Mouse (Mus musculus) liver, embryonic 18 days (tissue): ENCODE measurements around the gene Slc1a1. TPM values are rescaled to one million over a fixed set of nuclear protein-coding genes. Genes with fewer than 3 reads are reported as not detected.

ENCODE experiments used
- polyA plus RNA-seq: library from polyadenylated mRNA; depleted of rRNA; stranded (reverse); fragments of >200 nt; gene quantifications from 2 replicates; pipeline ENCODE4 v1.2.3, GENCODE M21; 2012; rRNA removed

The Slc1a1 gene
- polyA plus RNA-seq = not detected in 2 replicates

GRCm38 (mm10) chr19:28834798-28835499 is at the start of gene Slc1a1:
Slc1a1 (plus strand) TSS chr19:28835049.

Other genes with a start within 250 kb of the Slc1a1 start
- 0.22 and 0.24 TPM in 2 replicates for gene Glis3, start 155.0 kb upstream of the Slc1a1 start, polyA plus RNA-seq
- 3.7 TPM in 2 replicates for gene Plpp6, start 128.9 kb downstream of the Slc1a1 start, polyA plus RNA-seq
- 1.1 and 1.6 TPM in 2 replicates for gene 4430402I18Rik, start 132.8 kb downstream of the Slc1a1 start, polyA plus RNA-seq
- gene Cdc37l1, start 155.3 kb downstream of the Slc1a1 start, polyA plus RNA-seq = 8.8 and 10.2 TPM in 2 replicates
- 37.6 and 38.0 TPM in 2 replicates for gene Ak3, start 212.9 kb downstream of the Slc1a1 start, polyA plus RNA-seq